Mouse (Mus musculus) MEL (cell line): ENCODE measurements around the gene Tmtc4. TPM values are rescaled to one million over a fixed set of nuclear protein-coding genes. Genes with fewer than 3 reads are reported as not detected.

Experiments
- DNase-seq: peaks from one replicate; pipeline ENCODE4 v3.0.0; 2011; ENCODE audit warnings: low read depth, low spot score
- H3K27ac ChIP-seq: 2 replicates; pipeline ENCODE4 v1.5.1; 2012; ENCODE audit warnings: low read depth, mild to moderate bottlenecking, control low read depth, low read length, moderate library complexity; ENCODE audit not compliant: control insufficient read depth
- H3K27me3 ChIP-seq, 2 experiments: fragments of 150-350 bp in 1 of 2; sonication (generic) in 1 of 2; 2 replicates each; pipeline ENCODE4 v1.6.1; 2012; ENCODE audit warnings: low read length in 2 of 2, mild to moderate bottlenecking in 2 of 2, improper control_type of control experiment in 1 of 2, moderate library complexity in 1 of 2; ENCODE audit not compliant: insufficient read depth in 2 of 2, control insufficient read depth in 1 of 2
- H3K36me3 ChIP-seq, 2 experiments: 2 replicates each; pipeline ENCODE4 v1.6.1; 2012 to 2014; ENCODE audit warnings: low read length in 2 of 2, improper control_type of control experiment in 1 of 2, inconsistent platforms in 1 of 2, mild to moderate bottlenecking in 1 of 2; ENCODE audit not compliant: insufficient read depth in 2 of 2, control insufficient read depth in 1 of 2
- H3K4me1 ChIP-seq, 2 experiments: fragments of 150-350 bp in 1 of 2; sonication (generic) in 1 of 2; 2 replicates each; pipeline ENCODE4 v1.6.1; 2012; ENCODE audit warnings: low read length in 2 of 2, improper control_type of control experiment in 1 of 2, mild to moderate bottlenecking in 1 of 2; ENCODE audit not compliant: insufficient read depth in 2 of 2, control insufficient read depth in 1 of 2
- H3K4me3 ChIP-seq, 2 experiments: fragments of 150-350 bp in 1 of 2; sonication (generic) in 1 of 2; 2 replicates each; pipeline ENCODE4 v1.5.1; 2012; ENCODE audit warnings: low read depth in 2 of 2, low read length in 2 of 2, mild to moderate bottlenecking in 2 of 2, moderate library complexity in 2 of 2, control low read depth in 1 of 2, improper control_type of control experiment in 1 of 2; ENCODE audit not compliant: control insufficient read depth in 1 of 2, insufficient read depth in 1 of 2
- H3K79me2 ChIP-seq: 2 replicates; pipeline ENCODE4 v1.6.1; 2012; ENCODE audit warnings: mild to moderate bottlenecking, low read length, moderate library complexity; ENCODE audit not compliant: control insufficient read depth, poor library complexity, insufficient read depth
- H3K9ac ChIP-seq: 2 replicates; pipeline ENCODE4 v1.6.1; 2012; ENCODE audit warnings: low read depth, mild to moderate bottlenecking, control low read depth, low read length, moderate library complexity; ENCODE audit not compliant: control insufficient read depth, poor library complexity, severe bottlenecking
- H3K9me3 ChIP-seq: fragments of 150-350 bp; sonication (generic); replicated peaks from 2 replicates; pipeline ENCODE4 v1.6.1; 2012; ENCODE audit warnings: mild to moderate bottlenecking, low read length, improper control_type of control experiment, moderate library complexity; ENCODE audit not compliant: insufficient read depth
- BHLHE40 ChIP-seq: IDR thresholded peaks from 2 replicates; pipeline ENCODE4 v1.6.1; 2012; ENCODE audit warnings: low read depth, mild to moderate bottlenecking, inconsistent platforms, low read length, improper control_type of control experiment, borderline replicate concordance
- CHD1 ChIP-seq: IDR thresholded peaks from 2 replicates; pipeline ENCODE4 v1.6.1; 2012; ENCODE audit warnings: low read depth, mild to moderate bottlenecking, inconsistent platforms, low read length, improper control_type of control experiment
- E2F4 ChIP-seq: IDR thresholded peaks from 2 replicates; pipeline ENCODE4 v1.6.1; 2011; ENCODE audit warnings: low read depth, low read length, improper control_type of control experiment, borderline replicate concordance
- EP300 ChIP-seq, 2 experiments: IDR thresholded peaks; 2 replicates each; pipeline ENCODE4 v1.6.1; 2011; ENCODE audit warnings: improper control_type of control experiment in 2 of 2, low read length in 2 of 2, low read depth in 1 of 2, mild to moderate bottlenecking in 1 of 2
- GABPA ChIP-seq: IDR thresholded peaks from 2 replicates; pipeline ENCODE4 v1.6.1; 2012; ENCODE audit warnings: low read depth, mild to moderate bottlenecking, inconsistent platforms, low read length, improper control_type of control experiment, moderate library complexity
- GATA1 ChIP-seq: IDR thresholded peaks from 2 replicates; pipeline ENCODE4 v1.6.1; 2011; ENCODE audit warnings: low read depth, low read length, improper control_type of control experiment
- MEF2A ChIP-seq: IDR thresholded peaks from 2 replicates; pipeline ENCODE4 v1.6.1; 2014; ENCODE audit warnings: low read depth, mild to moderate bottlenecking, inconsistent platforms, low read length, improper control_type of control experiment; ENCODE audit not compliant: poor library complexity, insufficient replicate concordance, severe bottlenecking; ENCODE audit errors: extremely low read depth
- NRF1 ChIP-seq: IDR thresholded peaks from 2 replicates; pipeline ENCODE4 v1.6.1; 2014; ENCODE audit warnings: low read depth, mild to moderate bottlenecking, inconsistent platforms, low read length, improper control_type of control experiment, moderate library complexity; ENCODE audit not compliant: poor library complexity, insufficient read depth, severe bottlenecking
- RAD21 ChIP-seq: IDR thresholded peaks from 2 replicates; pipeline ENCODE4 v1.6.1; 2011; ENCODE audit warnings: mild to moderate bottlenecking, low read depth, low read length, improper control_type of control experiment
- RCOR1 ChIP-seq: IDR thresholded peaks from 2 replicates; pipeline ENCODE4 v1.6.1; 2012; ENCODE audit warnings: low read depth, mild to moderate bottlenecking, inconsistent platforms, low read length, improper control_type of control experiment
- TAL1 ChIP-seq: IDR thresholded peaks from 2 replicates; pipeline ENCODE4 v1.6.1; 2012; ENCODE audit warnings: mild to moderate bottlenecking, inconsistent platforms, low read length, moderate library complexity, mixed read lengths
- TBP ChIP-seq: IDR thresholded peaks from 2 replicates; pipeline ENCODE4 v1.8.0; 2011; ENCODE audit warnings: low read depth, low read length, improper control_type of control experiment
- TCF12 ChIP-seq: IDR thresholded peaks from 2 replicates; pipeline ENCODE4 v1.6.1; 2014; ENCODE audit warnings: low read depth, mild to moderate bottlenecking, inconsistent platforms, low read length, improper control_type of control experiment, moderate library complexity
- USF1 ChIP-seq: IDR thresholded peaks from 2 replicates; pipeline ENCODE4 v1.6.1; 2014; ENCODE audit warnings: low read depth, mild to moderate bottlenecking, inconsistent platforms, low read length, improper control_type of control experiment, moderate library complexity
- ZC3H11A ChIP-seq: IDR thresholded peaks from 2 replicates; pipeline ENCODE4 v1.6.1; 2012; ENCODE audit warnings: low read depth, mild to moderate bottlenecking, inconsistent platforms, low read length, improper control_type of control experiment
- ZNF384 ChIP-seq: IDR thresholded peaks from 2 replicates; pipeline ENCODE4 v1.6.1; 2012; ENCODE audit warnings: low read depth, mild to moderate bottlenecking, inconsistent platforms, low read length, improper control_type of control experiment
- polyA plus RNA-seq, 2 experiments: library from polyadenylated mRNA; stranded (reverse) in 1 of 2; unstranded in 1 of 2; fragments of >175 nt in 1 of 2; fragments of >200 nt in 1 of 2; gene quantifications; 2 replicates each; pipeline versions ENCODE4 v1.2.1 to v1.2.4; 2012; ENCODE audit warnings: low replicate concordance in 2 of 2, low read depth in 1 of 2; ENCODE audit not compliant: insufficient read length in 2 of 2, insufficient read depth in 1 of 2, missing spikeins in 1 of 2
- total RNA-seq: library from RNA; depleted of rRNA; stranded (reverse); fragments of 300-350 nt; gene quantifications from 2 replicates; pipeline ENCODE4 v1.2.3, GENCODE M21; 2012

The Tmtc4 gene
- total and polyA plus RNA-seq, 3 experiments, result 10.4 to 11.5 TPM; not detected in 1

- Histone ChIP-seq H3K4me1 (peaks cover 7 to 13% of the 10 kb centered on the region in 2 experiments), H3K4me3 (no peak overlapping the region), H3K27ac (no peak overlapping the region), H3K27me3 (no peaks in the 10 kb centered on the region), H3K9me3 (no peaks in the 10 kb centered on the region), H3K9ac (no peak overlapping the region), H3K79me2 (no peaks in the 10 kb centered on the region), H3K36me3 (peaks cover 0 to 15% of the 10 kb centered on the region in 2 experiments; a peak in 3 of 4 replicates)
- no peak for DNase-seq
- TF ChIP-seq TBP, result no peak
- TF ChIP-seq BHLHE40, result no peak
- TF ChIP-seq NRF1, result no peak
- no peak for TF ChIP-seq RCOR1
Measured at GRCm38 (mm10) chr14:122888480-122888872, 95.4 kb downstream of the Tmtc4 start.

- no peak for DNase-seq
- peaks cover 7 to 13% of the 10 kb centered on the region in 2 experiments for H3K4me1 ChIP-seq
- TF ChIP-seq RAD21 (no peak), NRF1 (no peak), ZNF384 (no peak), GABPA (no peak)
- TF ChIP-seq, all 39 proteins: peak for 0
- Histone ChIP-seq H3K27ac (no peak overlapping the region), H3K79me2 (no peaks in the 10 kb centered on the region), H3K4me3 (no peak overlapping the region), H3K9ac (no peak overlapping the region), H3K9me3 (no peaks in the 10 kb centered on the region), H3K27me3 (no peaks in the 10 kb centered on the region), H3K36me3 (peaks cover 0 to 15% of the 10 kb centered on the region in 2 experiments; a peak in 3 of 4 replicates)
Measured at GRCm38 (mm10) chr14:122887702-122888479, 95.9 kb downstream of the Tmtc4 start.

GRCm38 (mm10) chr14:122887278-122887677 lies 96.6 kb downstream of the Tmtc4 start:
- no peak for TF ChIP-seq MEF2A
- no peak for TF ChIP-seq E2F4
- TF ChIP-seq TCF12, result peak; percentile 32; the same call in 1 of the 2 replicates
- peak; percentile 67 to 69; a peak in 2 of 4 replicates for TF ChIP-seq EP300 (IDR thresholded peaks at IDR 0.05; ENCODE audit: low read depth in 1 of 2, low read length in 2 of 2)
- TF ChIP-seq ZNF384, result no peak
- no peak for TF ChIP-seq TBP
- TF ChIP-seq USF1, result no peak
- no peak for TF ChIP-seq BHLHE40
- no peak for TF ChIP-seq TAL1
- TF ChIP-seq RCOR1, result peak; percentile 56; the same call in 1 of the 2 replicates
- no peak for TF ChIP-seq CHD1
- no peak for TF ChIP-seq ZC3H11A
- no peak for TF ChIP-seq NRF1
- TF ChIP-seq GATA1, result peak; percentile 31; the same call in 1 of the 2 replicates
- Histone ChIP-seq H3K79me2 (no peaks in the 10 kb centered on the region), H3K4me3 (no peak overlapping the region), H3K27ac (no peak overlapping the region), H3K9me3 (no peaks in the 10 kb centered on the region), H3K4me1 (peaks cover 7 to 13% of the 10 kb centered on the region in 2 experiments), H3K9ac (no peak overlapping the region), H3K36me3 (peaks cover 0 to 15% of the 10 kb centered on the region in 2 experiments; a peak in 3 of 4 replicates), H3K27me3 (no peaks in the 10 kb centered on the region)
- peak; percentile 23 for DNase-seq
